Mouse (Mus musculus) urinary bladder, postnatal 36 days (tissue): ENCODE measurements around the gene Susd6.

Source experiments
- DNase-seq, 2 experiments: peaks; one replicate each; pipeline ENCODE4 v3.0.0; 2022; ENCODE audit warnings: low spot score in 2 of 2, mixed read lengths in 1 of 2

The Susd6 gene

DNA sequence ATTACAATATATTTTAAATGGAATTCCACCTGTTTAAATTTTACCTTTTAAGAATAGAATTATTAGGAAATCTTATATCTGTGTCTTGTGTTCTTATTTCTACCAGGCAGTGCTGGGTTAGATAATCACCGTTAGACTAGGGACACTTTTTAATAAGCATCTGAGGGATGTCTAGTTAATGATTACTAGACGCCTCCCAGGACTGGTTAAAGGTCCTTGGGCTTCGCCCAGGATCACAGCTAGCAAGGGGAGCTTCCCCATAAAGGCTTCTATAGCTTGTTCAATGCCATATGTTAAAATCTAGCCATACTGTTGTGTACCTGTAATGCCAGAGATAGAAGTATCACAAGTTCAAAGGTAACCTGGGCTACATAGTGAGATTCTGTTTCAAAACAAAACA lies 138.6 kb downstream of the Susd6 start:
- no peak for DNase-seq

DNA sequence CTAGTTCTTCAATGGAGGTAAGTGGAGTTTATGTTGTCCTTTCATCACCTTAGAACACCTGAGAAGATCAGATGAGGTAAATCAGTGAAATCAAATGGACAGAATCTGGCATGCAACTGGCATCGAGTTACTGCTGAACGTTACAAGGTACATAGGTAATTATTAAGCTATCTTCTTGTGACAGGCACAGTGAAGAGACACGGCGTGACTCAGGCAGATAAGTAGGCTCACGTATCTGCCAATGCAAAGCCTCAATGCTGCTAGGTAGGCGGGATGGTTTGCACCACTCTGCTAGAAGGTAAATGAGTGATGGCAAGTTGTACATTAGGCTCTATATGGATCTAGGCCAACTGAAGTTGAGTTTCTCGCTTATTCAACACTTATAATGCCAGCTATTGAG lies 139.8 kb downstream of the Susd6 start:
- no peak for DNase-seq
